Mouse (Mus musculus): ENCODE results near the gene Ccnl2.

Gene Ccnl2

DNA sequence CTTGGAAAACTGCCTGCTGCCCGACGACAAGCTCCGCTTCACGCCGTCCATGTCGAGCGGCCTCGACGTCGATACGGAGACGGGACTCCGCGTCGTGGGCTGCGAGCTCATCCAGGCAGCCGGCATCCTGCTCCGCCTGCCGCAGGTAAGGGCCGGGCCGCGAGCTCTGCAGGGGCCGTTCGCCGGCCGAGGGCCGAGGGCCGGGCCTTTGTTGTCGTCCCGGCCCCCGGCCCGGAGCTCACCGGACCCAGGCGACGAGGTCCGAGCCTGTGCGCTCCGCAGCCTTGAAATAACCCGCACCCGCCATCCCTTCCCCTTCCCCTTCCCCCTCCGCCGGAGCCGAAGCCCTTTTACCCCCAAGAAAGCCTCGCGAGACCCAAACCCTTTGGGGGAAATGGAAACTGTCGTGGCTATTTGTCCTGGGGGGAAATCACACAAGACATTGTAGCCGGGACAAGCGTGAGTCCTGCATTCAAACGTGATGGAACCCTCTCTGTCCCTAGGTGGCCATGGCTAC lies 434 bp downstream of the Ccnl2 start:
- Histone ChIP-seq H3K36me3 (ENCODE audit: control insufficient read depth, insufficient read depth, low read length, poor library complexity, severe bottlenecking) (peaks cover 14% of the 10 kb centered on the region), H3K27me3 (ENCODE audit: control insufficient read depth, insufficient read depth, low read length, poor library complexity, severe bottlenecking) (no peaks in the 10 kb centered on the region)
- DNase-seq (ENCODE audit: low read depth, low spot score) = peak; percentile 45

DNA sequence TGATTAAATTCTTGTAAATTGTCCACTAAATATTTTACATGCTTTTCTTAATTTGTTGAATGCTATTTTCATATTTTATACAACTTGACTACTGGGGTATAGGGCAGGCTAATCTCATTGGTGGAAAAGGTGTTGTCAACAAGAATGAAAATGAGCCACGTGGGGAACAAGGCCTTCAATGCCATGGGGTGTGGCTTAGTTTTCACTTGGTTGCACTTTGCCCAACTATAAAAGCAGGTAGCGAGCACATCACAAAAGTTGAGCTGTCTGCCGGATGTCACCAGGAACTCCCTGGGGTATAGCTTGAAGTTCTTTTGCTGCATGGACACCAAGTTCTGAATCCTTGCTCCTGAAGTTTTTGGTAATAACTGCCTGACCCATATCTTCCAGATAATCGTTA lies 5.2 kb downstream of the Ccnl2 start:
- no peak for DNase-seq (ENCODE audit: low read depth, low spot score)
- H3K36me3 ChIP-seq (ENCODE audit: control insufficient read depth, insufficient read depth, low read length, poor library complexity, severe bottlenecking) = peaks cover 28% of the 10 kb centered on the region
- H3K27me3 ChIP-seq (ENCODE audit: control insufficient read depth, insufficient read depth, low read length, poor library complexity, severe bottlenecking) = no peaks in the 10 kb centered on the region

GRCm38 (mm10) chr4:155821025-155821424 lies 8.7 kb downstream of the Ccnl2 start:
- peak; percentile 64 for DNase-seq (ENCODE audit: low read depth, low spot score)
- Histone ChIP-seq H3K36me3 (ENCODE audit: control insufficient read depth, insufficient read depth, low read length, poor library complexity, severe bottlenecking) (peaks cover 39% of the 10 kb centered on the region), H3K27me3 (ENCODE audit: control insufficient read depth, insufficient read depth, low read length, poor library complexity, severe bottlenecking) (no peaks in the 10 kb centered on the region; the same call in 1 of the 2 replicates)

GRCm38 (mm10) chr4:155823443-155823842 lies 11.2 kb downstream of the Ccnl2 start:
- H3K36me3 ChIP-seq (ENCODE audit: control insufficient read depth, insufficient read depth, low read length, poor library complexity, severe bottlenecking) = peaks cover 29% of the 10 kb centered on the region
- DNase-seq (ENCODE audit: low read depth, low spot score) = no peak
- H3K27me3 ChIP-seq (ENCODE audit: control insufficient read depth, insufficient read depth, low read length, poor library complexity, severe bottlenecking) = no peaks in the 10 kb centered on the region; the same call in 1 of the 2 replicates

DNA sequence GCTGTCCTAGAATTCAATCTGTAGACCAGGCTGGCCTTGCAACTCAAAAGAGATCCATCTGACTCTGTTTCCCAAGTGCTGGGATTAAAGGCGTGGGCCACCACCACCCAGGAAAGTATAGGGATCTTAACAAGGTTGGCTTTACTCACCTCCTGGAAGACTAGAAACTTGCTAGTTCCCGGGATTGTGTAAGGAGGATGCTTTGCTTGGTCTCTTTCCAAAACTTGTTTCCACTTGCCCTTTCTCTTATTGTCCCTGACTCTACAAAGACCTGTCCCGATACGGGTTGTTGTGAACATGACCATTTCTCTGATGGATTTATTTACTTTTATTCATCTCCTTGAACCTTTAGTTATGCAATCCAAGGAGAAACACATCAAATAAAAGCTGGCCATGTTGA lies 17.6 kb downstream of the Ccnl2 start:
- no peak for DNase-seq (ENCODE audit: low read depth, low spot score)
- Histone ChIP-seq H3K36me3 (ENCODE audit: control insufficient read depth, insufficient read depth, low read length, poor library complexity, severe bottlenecking) (peaks cover 3% of the 10 kb centered on the region; the same call in 1 of the 2 replicates), H3K27me3 (ENCODE audit: control insufficient read depth, insufficient read depth, low read length, poor library complexity, severe bottlenecking) (no peaks in the 10 kb centered on the region)

- no peak for DNase-seq (ENCODE audit: low read depth, low spot score)
- no peaks in the 10 kb centered on the region for H3K36me3 ChIP-seq (ENCODE audit: control insufficient read depth, insufficient read depth, low read length, poor library complexity, severe bottlenecking)
- no peaks in the 10 kb centered on the region for H3K27me3 ChIP-seq (ENCODE audit: control insufficient read depth, insufficient read depth, low read length, poor library complexity, severe bottlenecking)
Measured at GRCm38 (mm10) chr4:155830596-155830995, 18.3 kb downstream of the Ccnl2 start.

DNA sequence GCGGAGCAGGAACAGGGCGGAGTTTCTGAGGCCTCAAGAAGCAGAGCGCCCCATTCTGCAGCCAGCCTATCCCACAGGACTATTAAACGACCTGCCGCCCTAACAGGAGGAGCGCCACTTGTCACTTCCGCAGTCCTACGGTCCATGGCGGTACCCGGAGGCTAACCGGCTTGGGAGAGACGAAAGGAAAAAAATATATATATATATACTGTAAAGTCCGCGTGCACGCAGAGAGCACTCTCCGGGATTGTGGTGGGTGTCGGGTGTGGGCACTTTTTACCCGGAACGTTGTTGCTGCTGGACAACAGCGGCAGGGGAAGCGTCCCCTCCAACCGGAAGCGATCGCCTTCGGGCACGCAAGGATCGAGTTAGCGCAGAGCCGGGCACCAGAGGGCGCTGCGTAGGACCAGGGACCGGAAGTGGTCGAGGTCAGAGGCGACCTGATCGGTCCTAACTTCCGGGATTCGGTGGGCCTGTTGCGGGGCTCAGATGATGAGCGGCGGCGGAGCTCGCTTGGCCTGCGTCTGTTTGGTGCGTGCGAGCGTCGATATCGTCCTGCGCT lies 19.0 kb downstream of the Ccnl2 start, which contains the start of gene Aurkaip1:
Gene Aurkaip1 (plus strand): TSS at position 68 of the 562 bp plus-strand sequence.
- peak; percentile 96 for DNase-seq (ENCODE audit: low read depth, low spot score)
- Histone ChIP-seq H3K27me3 (ENCODE audit: control insufficient read depth, insufficient read depth, low read length, poor library complexity, severe bottlenecking) (no peaks in the 10 kb centered on the region), H3K36me3 (ENCODE audit: control insufficient read depth, insufficient read depth, low read length, poor library complexity, severe bottlenecking) (no peaks in the 10 kb centered on the region)

GRCm38 (mm10) chr4:155831831-155832230 lies 19.5 kb downstream of the Ccnl2 start:
- H3K36me3 ChIP-seq (ENCODE audit: control insufficient read depth, insufficient read depth, low read length, poor library complexity, severe bottlenecking) = no peaks in the 10 kb centered on the region
- no peak for DNase-seq (ENCODE audit: low read depth, low spot score)

DNA sequence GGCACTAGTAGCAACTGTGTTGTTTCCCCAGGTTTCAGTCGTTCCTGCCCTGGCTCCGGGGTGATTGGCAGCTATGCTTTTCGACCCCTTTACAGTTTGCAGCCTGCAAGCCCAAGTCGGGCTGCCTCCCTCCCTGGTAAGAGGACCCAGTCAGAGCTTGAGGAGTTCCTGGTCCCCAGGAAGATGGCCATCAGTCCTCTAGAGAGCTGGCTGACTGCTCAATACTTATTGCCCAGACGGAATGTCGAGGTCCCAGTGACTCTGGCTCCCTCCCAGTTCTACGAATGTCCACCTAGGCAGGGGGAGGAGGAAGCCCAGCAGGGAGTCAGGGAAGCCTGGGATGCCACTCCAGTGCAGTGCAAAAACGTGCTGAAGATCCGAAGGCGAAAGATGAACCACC lies 20.0 kb downstream of the Ccnl2 start:
- no peaks in the 10 kb centered on the region for H3K36me3 ChIP-seq (ENCODE audit: control insufficient read depth, insufficient read depth, low read length, poor library complexity, severe bottlenecking)
- DNase-seq (ENCODE audit: low read depth, low spot score) = no peak
- H3K27me3 ChIP-seq (ENCODE audit: control insufficient read depth, insufficient read depth, low read length, poor library complexity, severe bottlenecking) = no peaks in the 10 kb centered on the region

More at GRCm38 (mm10) chr4:155831831-155832230, 19.5 kb downstream of the Ccnl2 start:
- H3K27me3 ChIP-seq (ENCODE audit: control insufficient read depth, insufficient read depth, low read length, poor library complexity, severe bottlenecking) = no peaks in the 10 kb centered on the region

- Histone ChIP-seq H3K36me3 (ENCODE audit: control insufficient read depth, insufficient read depth, low read length, poor library complexity, severe bottlenecking) (no peaks in the 10 kb centered on the region), H3K27me3 (ENCODE audit: control insufficient read depth, insufficient read depth, low read length, poor library complexity, severe bottlenecking) (no peaks in the 10 kb centered on the region)
- DNase-seq (ENCODE audit: low read depth, low spot score) = no peak
Measured at GRCm38 (mm10) chr4:155833234-155833633, 20.9 kb downstream of the Ccnl2 start.

DNA sequence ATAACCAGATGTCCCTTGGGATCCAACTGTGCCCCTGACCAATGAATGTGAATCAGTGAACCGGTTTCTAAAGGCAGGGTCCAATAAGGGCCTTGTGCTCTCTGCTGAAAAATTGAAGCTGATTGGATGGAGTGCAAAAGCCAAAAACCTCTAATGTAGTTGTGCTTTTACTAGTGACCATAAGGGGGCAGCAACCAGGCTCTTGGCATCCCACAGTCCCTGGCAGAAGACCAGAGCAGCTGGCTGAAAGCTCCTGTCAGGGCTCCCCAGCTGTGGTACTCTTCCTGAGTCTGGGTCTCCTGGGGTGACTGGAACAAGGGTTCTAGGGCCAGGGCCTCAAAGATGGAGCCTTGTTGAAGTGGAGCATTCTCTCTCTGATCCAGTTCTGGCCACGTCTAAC lies 21.5 kb downstream of the Ccnl2 start:
- Histone ChIP-seq H3K27me3 (ENCODE audit: control insufficient read depth, insufficient read depth, low read length, poor library complexity, severe bottlenecking) (no peaks in the 10 kb centered on the region), H3K36me3 (ENCODE audit: control insufficient read depth, insufficient read depth, low read length, poor library complexity, severe bottlenecking) (no peaks in the 10 kb centered on the region)
- peak; percentile 81 for DNase-seq (ENCODE audit: low read depth, low spot score)

DNA sequence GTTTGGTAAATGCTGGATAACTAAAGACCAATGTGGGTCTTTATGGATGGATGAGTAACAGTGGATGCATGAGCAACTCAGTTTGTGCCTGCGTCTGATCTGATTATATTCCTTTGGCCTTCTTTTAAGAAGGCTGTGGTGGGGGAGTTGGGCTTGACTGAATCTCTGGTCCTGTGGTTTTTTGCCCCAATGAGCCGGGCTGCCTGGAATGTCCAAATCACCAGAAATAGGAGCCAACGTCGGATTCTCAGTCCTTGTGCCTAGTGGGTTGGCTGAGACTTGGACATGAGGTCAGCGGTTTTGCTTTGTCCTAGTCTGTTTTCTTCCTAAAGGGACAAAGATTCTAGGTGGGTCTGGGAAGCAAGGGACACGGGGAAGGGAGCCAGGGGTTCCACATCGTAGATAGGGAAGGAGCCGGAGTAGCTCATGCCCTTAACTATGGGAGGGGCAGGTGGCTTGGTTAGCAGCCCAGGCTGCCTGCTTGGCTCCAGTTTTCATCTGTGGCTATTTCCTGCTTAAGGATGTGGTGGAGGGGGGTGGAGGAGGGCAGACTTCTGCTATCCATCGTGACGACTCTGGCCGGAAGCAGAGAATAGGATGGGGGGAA lies 25.2 kb downstream of the Ccnl2 start:
- Histone ChIP-seq H3K36me3 (ENCODE audit: control insufficient read depth, insufficient read depth, low read length, poor library complexity, severe bottlenecking) (no peaks in the 10 kb centered on the region), H3K27me3 (ENCODE audit: control insufficient read depth, insufficient read depth, low read length, poor library complexity, severe bottlenecking) (no peaks in the 10 kb centered on the region)
- DNase-seq (ENCODE audit: low read depth, low spot score) = no peak

GRCm38 (mm10) chr4:155838187-155839153 lies 26.2 kb downstream of the Ccnl2 start:
- no peaks in the 10 kb centered on the region for H3K36me3 ChIP-seq (ENCODE audit: control insufficient read depth, insufficient read depth, low read length, poor library complexity, severe bottlenecking)
- no peak for DNase-seq (ENCODE audit: low read depth, low spot score)
- H3K27me3 ChIP-seq (ENCODE audit: control insufficient read depth, insufficient read depth, low read length, poor library complexity, severe bottlenecking) = no peaks in the 10 kb centered on the region

DNA sequence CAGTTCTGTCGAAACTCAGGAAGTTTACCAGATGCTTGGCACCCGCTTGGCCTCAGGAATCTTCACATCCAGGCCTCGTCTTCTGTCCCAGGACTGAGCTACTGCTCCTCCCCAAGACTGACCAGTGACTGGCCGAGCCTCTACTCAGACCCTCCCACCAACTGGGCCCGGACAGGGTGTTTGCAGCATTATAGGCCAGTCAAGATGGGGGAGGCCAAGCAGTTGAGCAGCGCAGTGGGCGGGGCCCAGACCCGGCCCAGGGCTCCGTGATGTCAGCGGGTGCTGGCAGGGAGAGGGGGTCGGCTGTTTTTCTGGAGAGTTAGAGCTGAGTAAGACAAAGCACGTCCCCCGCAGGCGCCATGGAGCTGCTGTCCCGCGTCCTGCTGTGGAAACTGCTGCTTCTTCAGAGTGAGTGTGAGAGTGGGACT lies 27.2 kb downstream of the Ccnl2 start, which contains the start of gene Mxra8:
Gene Mxra8 (plus strand): TSS at position 198 of the 428 bp plus-strand sequence.
- no peaks in the 10 kb centered on the region for H3K36me3 ChIP-seq (ENCODE audit: control insufficient read depth, insufficient read depth, low read length, poor library complexity, severe bottlenecking)
- DNase-seq (ENCODE audit: low read depth, low spot score) = no peak
- no peaks in the 10 kb centered on the region for H3K27me3 ChIP-seq (ENCODE audit: control insufficient read depth, insufficient read depth, low read length, poor library complexity, severe bottlenecking)

Measured in splenic B cell, adult 2 months (primary cell).